Mouse (Mus musculus) layer of hippocampus, postnatal 36 days (tissue): ENCODE results near the gene Panx2. TPM values are rescaled to one million over a fixed set of nuclear protein-coding genes. Genes with fewer than 3 reads are reported as not detected.
A peak's percentile ranks its signal among the peaks of the same experiment; 100 is the strongest.

Experiments
- DNase-seq, 2 experiments: peaks; one replicate each; pipeline ENCODE4 v3.0.0; 2022
- total RNA-seq, 2 experiments: library from RNA; stranded (reverse); gene quantifications; 2 replicates each; pipeline ENCODE4 v1.2.3; 2021

Gene Panx2
- total RNA-seq, 2 experiments from 2014 or later = 156 to 159 TPM

DNA sequence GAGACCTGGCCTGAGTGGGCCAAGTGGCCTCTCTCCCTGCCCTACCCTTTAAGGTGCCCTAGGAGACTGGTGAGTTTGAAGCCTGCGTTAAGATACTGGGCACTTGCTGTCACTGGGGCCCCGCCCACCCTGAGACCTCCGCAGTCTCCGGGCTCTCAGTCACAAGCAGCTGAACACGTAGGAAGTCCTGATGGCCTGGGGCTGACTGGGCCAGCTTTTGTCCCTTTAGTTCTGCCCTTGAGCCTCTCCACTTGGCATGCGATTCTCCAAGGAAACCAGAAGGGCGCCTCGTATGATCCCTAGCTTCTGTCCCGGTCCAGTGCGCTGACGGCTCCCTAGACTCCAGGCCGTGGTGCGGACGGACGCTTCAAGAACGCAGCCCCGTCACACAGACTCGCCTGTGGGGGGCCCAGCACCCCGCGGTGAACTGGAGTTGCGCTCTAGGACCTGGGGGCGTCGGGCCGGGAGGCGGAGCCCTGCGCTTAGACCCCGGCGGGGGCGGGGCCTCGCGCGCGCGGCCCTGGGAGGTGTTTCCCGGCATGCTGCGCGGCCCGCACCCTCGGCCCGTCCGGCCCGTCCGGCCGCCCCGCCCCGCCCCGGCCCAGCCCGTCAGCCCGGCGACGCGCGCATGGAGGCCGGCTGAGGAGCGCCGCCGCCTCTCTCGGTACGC lies 16.1 kb downstream of the Panx2 start:
- peak; percentile 85 to 87 for DNase-seq

GRCm38 (mm10) chr15:89076156-89076731 lies 16.7 kb downstream of the Panx2 start:
- DNase-seq = peak in 1 of 2 experiments; percentile 57

GRCm38 (mm10) chr15:89078208-89078836 lies 18.8 kb downstream of the Panx2 start:
- DNase-seq = no peak

DNA sequence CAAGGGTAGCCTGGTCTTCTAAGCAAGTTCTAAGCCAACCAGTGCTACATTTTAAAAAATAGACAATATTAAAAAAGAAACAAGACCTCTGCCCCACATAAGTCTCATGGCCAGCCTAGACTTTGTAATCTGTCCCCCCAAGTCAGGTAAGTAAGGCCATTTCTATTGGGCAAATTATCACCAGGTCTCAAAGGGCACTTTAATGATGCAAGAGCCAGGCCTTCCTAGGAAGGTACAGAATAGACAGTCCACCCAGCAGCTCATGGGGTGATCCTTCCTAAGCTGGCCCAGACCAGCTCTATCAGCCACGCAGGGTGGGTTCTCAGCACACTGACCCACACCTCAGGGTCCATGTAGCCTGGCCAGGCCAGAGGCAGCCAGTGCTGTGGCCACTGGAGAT lies 24.4 kb downstream of the Panx2 start:
- DNase-seq = no peak

DNA sequence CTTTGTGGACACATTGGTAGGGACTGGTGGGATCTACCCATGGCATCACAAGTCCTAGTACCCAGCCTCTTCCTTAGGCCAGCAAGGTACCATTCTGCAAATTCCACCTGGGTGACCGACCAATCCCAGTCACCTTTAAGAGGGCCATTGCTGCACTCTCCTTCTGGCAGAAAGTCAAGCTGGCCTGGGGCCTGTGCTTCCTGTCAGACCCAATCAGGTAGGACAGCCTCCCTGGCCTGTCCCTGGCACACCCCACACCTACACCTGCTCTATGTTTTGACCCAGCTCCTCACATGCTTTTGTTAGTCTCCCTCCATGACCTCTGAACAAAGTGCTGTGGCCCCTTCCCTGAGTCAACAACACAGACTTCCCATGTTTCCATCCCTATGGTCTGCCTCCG lies 25.3 kb downstream of the Panx2 start:
- no peak for DNase-seq

DNA sequence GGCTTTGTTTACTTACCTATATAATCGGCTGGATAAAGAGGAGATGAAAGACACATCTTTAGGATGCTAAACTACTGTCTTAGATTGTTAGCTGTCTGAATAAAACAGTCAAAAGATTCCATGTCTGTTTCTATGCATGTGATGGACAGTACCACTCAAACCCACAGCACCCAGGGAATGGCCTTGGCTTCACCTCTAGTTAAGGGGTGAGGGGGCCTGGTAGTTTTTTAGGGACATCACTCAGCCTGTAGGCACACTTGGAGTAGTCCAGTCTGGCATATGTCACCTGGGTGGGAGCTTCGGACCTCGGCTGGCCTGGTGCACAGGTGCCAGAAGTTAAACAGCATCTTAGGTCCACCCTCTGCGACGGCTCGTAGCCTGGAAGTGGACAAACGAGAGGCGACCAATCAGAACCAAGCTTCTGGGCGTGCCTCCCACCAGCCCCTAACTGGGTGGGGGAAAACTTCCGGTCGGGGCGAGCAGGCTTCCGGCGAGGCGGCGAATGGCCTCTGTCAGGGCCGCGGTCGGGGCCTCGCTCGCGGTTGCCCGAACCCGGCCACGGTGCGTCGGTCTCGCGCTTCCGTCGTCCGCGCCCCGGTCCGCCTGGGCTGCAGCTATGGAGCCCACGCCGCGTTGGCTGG lies 29.2 kb downstream of the Panx2 start, which contains the start of gene Selenoo:
Gene Selenoo (plus strand): TSS at position 478 of the 641 bp plus-strand sequence.
- peak; percentile 89 for DNase-seq

DNA sequence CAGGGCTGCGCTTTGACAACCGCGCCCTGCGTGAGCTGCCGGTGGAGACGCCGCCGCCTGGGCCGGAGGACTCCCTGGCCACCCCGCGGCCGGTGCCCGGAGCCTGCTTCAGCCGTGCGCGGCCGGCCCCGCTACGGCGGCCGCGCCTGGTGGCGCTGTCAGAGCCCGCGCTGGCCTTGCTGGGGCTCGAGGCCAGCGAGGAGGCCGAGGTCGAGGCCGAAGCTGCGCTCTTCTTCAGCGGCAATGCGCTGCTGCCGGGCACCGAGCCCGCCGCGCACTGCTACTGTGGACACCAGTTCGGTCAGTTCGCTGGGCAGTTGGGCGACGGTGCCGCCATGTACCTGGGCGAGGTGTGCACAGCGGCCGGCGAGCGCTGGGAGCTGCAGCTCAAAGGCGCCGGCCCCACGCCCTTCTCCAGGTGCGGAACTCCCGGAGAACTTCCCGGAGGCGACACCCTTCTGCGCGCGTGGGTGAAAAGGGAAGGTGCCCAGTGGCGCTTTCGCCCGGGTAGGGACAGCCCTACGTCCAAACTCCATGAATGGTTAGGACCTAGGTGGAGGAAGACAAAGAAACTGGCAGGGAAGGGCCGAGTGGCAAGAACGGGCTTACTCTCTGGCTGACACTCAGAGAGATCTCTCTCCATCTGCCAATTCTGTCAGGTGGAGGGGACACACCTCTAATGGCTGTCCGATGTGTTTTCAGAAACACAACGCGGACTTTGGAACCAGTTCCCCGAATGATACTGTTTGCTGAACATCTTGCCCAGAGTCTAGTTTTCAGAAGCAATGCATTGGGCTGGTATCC lies 29.9 kb downstream of the Panx2 start:
- DNase-seq = no peak

DNA sequence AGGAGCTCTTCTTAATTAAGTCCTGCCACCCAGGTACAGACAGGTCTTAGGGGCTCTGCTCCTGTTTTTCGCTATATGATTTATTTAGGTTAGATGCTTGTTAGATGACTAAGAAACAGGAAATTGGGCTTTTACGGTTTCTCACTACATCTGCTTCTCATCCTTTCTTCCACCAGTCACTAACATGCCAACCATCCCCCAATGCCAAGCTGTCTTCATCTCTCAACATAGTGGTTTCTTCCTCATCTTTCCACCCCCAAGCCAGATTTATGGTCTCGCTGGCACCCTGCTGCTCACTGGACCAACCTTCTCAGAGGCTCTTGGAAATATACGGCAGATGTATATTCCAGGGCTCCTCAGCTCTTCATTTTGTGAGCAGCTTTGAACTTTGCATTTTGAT lies 31.1 kb downstream of the Panx2 start:
- DNase-seq = no peak

GRCm38 (mm10) chr15:89092181-89092580 lies 32.6 kb downstream of the Panx2 start:
- DNase-seq = no peak

GRCm38 (mm10) chr15:89097450-89097849 lies 37.9 kb downstream of the Panx2 start:
- no peak for DNase-seq

- DNase-seq = no peak
Measured at GRCm38 (mm10) chr15:89098616-89099015, 39.1 kb downstream of the Panx2 start.

DNA sequence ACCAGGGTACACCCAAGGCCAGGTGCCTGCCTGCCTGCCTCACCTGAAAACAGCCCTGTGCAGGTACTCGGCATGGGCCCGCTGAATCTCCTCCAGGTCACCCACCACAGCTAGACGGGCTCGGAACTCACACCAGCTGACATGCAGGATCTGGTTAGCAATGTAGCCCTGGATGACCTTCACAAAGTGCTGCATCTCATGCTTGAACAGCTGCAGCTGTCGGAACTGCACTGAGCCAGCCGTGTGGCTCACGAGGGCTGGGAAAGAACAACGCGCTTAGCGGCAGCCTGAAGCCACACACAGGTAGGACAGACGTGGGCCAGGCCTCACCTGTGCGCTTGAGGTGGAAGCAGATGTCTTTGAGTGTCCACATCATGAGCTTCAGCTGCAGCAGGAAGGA lies 41.3 kb downstream of the Panx2 start:
- no peak for DNase-seq

- no peak for DNase-seq
Measured at GRCm38 (mm10) chr15:89102646-89103045, 43.1 kb downstream of the Panx2 start.

DNA sequence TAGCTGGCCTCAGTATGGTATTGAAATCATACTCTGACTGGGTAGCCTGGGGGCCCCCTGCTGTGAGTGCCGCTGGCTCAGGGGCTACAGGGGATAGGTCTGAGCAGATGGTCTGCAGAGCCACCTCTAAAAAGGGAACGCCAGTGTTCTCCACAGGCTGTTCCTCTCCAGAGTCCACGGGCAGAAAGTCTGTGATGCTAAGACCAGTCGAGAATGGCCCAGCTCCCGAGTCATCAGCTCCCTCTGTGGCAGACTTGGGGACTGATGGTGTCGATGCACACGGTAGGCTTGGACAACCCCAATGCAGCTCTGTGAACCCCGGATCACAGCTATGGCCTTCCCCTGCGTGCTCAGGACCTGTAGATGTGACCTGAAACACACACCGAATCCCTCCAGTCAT lies 44.4 kb downstream of the Panx2 start:
- DNase-seq = no peak

- DNase-seq = no peak
Measured at GRCm38 (mm10) chr15:89104425-89104824, 44.9 kb downstream of the Panx2 start.

DNA sequence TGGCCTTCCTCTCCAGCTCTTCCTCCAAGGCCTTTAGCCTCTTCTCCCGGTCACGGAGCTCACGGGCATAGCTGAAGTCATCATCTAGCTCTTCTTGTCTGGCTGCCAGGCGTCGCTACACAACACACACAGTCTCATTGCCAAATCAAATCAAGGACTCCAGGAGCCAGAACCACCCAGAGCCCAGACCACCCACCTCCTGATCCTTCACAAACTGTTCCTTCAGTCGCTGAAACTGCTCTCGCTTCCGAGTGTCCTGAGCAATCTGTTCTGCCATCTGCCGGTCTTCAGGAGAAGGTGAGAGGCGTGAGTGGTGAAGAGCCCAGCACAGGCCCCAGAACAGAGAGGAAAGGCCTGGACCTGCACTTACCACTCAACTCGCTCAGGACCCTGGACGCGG lies 46.5 kb downstream of the Panx2 start:
- DNase-seq = no peak

GRCm38 (mm10) chr15:89106976-89107375 lies 47.4 kb downstream of the Panx2 start:
- no peak for DNase-seq

- no peak for DNase-seq
Measured at GRCm38 (mm10) chr15:89110147-89110546, 50.6 kb downstream of the Panx2 start.

- no peak for DNase-seq
Measured at GRCm38 (mm10) chr15:89118007-89118406, 58.5 kb downstream of the Panx2 start.

DNA sequence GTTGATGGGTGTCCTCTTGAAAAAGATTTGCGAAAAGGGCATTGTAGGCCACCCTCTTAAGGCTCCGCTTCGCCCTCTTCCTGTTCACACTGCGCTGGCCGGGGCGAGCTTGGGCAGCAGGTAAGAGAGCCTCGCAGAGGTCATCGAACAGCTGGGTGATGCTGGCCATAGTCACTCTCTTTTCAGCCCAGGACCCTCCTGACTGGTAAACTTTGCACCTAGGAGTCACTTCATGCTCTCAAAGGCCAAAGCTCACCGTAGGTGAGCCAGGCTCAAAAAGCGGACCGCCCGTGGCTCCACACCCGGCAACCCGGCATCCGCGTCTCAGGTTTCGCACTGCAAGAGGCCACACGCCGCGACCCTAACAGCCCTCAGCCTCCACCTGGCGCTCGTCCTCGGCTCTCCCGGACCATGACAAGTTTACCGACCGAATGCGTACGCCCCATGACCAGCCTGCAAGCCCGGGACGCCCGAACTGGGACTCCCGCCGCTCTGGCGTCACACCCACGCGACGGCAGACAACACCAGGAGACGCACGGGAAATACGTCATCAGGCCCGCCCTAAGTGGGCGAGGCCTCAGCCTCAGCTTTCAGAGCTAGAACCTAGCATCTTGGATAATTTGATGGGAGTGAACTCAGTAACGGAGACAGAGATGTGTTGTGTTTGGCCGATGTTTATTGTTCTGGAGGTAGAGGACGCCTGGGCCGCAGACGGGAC lies 63.3 kb downstream of the Panx2 start, which contains the start of gene Tubgcp6:
Gene Tubgcp6 (minus strand): TSS at position 464 of the 718 bp plus-strand sequence.
- DNase-seq = peak; percentile 95 to 97
